Mouse (Mus musculus): Measurements from ENCODE around the gene Tbxas1. TPM values are rescaled to one million over a fixed set of nuclear protein-coding genes. Genes with fewer than 3 reads are reported as not detected.

Tbxas1 gene
- 3.5 and 4.0 TPM in 2 replicates for polyA plus RNA-seq (2012; rRNA removed)

DNA sequence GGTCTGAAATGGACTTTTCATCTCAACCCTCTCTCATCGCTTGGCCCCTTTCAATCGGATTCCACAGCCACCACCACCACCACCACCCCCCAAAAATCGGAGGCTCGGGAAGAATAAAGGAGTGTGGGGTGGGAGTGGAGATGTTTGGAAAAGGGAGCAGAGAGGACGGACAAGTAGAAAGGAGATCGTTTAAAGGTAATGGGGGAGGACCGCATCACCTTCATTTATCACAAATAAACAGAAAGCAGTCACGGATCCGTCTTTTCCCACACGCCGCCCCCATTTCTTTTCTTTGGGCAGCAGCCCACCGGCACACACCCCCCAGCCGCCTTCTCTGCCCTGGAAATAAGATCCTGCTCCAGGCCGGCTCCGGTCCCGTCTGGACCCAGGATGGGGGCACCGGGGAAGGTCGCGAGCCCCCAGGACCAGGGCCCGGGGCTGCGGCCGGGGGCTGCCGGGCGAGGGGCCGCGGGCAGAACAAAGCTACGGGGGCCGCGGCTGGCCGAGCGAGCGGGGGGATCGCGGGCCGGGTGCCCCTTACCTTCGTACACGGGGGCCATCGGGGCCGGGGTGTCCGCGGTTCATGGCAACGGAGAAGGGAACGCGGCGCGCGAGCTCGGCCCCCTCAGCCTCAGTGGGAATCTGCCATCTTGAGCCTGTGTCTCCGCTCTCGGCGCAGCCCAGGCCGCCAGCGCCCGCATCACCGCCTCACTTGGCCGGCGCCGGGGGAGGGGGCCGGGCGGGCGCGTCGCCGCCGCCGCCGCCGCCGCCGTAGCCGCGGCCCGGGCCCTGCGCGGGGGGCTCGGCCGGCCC, at the start of gene Tbxas1:
TSS of gene Tbxas1 (plus strand) at position 147 of the 813 bp plus-strand sequence.

DNA sequence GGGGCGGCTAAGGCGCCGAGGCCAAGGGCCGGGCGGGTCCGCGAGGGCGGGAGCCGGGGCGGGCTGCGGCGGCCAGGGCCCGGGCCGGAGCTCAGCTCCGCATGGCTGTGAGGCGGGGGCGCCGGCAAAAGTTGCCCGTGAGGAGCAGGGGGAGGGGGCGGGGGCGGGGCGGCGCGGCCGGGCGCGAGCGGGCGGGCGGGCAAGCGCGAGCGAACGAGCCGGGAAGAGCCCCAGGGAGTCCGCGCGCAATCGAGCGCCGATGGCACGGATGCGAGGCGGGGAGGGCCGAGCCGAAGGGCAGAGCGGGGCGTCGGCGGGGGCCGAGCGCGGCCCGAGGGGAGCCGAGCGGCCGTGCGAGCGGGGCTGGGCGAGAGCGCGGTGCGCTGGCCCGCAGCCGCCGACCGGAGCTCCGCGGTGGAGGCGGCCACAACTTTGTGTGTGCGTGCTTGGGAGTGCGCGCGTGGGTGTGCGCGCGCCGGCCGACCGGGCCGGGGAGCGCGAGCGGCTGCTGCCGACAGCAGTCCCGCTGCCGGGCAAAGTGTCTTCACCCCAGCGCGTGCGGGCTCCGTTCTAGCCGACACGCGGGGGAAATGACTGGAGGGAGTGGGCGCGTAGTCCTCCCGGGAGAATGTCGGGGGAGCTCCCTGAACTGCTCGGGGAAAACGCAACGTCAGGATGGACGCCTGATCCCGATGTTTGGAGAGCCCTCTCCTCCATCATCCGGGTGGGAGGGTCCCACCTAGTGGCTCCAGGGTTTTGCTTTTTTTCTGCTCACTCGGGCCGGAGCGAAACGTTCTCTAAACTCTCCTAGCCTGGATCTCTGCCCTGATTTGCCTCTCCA, 1.1 kb downstream of the Tbxas1 start, which contains the start of gene Hipk2:
TSS of gene Hipk2 (minus strand) at position 95 of the 841 bp plus-strand sequence.

DNA sequence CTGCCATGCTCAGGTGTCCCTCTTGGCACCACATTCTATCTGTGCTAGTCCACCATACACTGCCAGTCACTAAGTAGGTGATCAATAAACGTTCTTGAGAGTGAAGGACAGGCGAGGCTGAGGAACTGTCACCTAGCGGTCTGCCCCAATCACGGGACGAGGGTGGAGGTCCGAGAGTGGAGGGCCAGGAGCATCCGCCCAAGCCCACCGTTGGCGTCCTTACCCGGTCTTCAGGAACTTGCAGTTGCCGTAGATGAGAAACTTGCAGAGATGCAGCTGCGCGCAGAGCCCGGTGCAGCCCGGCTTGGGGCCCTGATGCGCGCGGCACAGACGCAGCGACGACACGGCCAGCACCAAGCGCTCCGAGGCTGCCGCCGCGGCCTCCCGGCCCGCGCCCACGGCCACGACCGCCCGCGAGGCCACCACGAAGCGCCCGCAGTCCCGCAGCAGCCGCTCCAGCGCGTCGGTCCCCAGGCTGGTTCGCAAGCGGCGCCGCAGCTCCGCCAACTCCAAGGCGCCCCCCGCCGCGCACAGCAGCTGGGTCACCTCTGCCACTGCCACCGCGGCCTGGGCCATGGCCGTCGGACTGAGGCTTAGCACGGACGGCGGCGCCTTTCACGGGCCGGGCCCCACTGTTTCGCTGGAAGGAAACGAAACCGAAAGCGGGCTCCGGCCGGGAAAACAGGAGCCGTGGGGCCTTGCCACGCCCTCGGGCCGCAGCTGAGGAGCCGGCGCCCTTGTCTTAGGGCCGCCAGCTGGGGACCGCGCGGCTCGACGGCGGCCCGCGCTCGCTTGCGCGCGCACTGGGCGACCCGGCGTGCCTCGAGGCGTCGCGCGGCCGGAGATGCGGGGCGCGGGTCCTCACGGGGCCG, 242.6 kb downstream of the Tbxas1 start, which contains the start of gene Parp12:
TSS of gene Parp12 (minus strand) at position 766 of the 872 bp plus-strand sequence.

Other genes starting within 250 kb of the Tbxas1 start
- 2.9 and 3.1 TPM in 2 replicates for gene Klrg2, start 238.2 kb upstream of the Tbxas1 start, polyA plus RNA-seq (2012; rRNA removed)
- gene Clec2l, start 212.3 kb upstream of the Tbxas1 start, polyA plus RNA-seq (2012; rRNA removed), result 13.9 and 14.7 TPM in 2 replicates
- gene Hipk2, start 761 bp downstream of the Tbxas1 start, polyA plus RNA-seq (2012; rRNA removed), result 43.1 and 58.8 TPM in 2 replicates
- gene Parp12, start 242.9 kb downstream of the Tbxas1 start, polyA plus RNA-seq (2012; rRNA removed), result 41.5 and 43.8 TPM in 2 replicates

Measured in ovary, adult 2 months (tissue).